Mouse (Mus musculus) left cerebral cortex, adult 9 months (tissue): ENCODE measurements around the gene Ism2.
"Not testable (repeated sequence)": the region's sequence is repeated elsewhere in the genome, so short reads cannot be mapped to it uniquely, and the experiment has no call there.

Experiments used
- DNase-seq, 2 experiments: peaks; one replicate each; pipeline ENCODE4 v3.0.0; 2022; ENCODE audit warnings: low spot score in 2 of 2

Gene Ism2

GRCm38 (mm10) chr12:87289100-87289499, 10.4 kb downstream of the Ism2 start:
- DNase-seq = no peak

- no peak for DNase-seq
Measured at GRCm38 (mm10) chr12:87284726-87285125, 14.8 kb downstream of the Ism2 start.

GRCm38 (mm10) chr12:87284268-87284667, 15.2 kb downstream of the Ism2 start:
- DNase-seq = no peak

- no peak for DNase-seq
Measured at GRCm38 (mm10) chr12:87283706-87284105, 15.8 kb downstream of the Ism2 start.

- DNase-seq = no peak
Measured at GRCm38 (mm10) chr12:87282743-87283142, 16.8 kb downstream of the Ism2 start.

GRCm38 (mm10) chr12:87281766-87282165, 17.7 kb downstream of the Ism2 start:
- no peak for DNase-seq

GRCm38 (mm10) chr12:87279879-87280278, 19.6 kb downstream of the Ism2 start:
- DNase-seq = no peak

GRCm38 (mm10) chr12:87279350-87279749, 20.2 kb downstream of the Ism2 start:
- no peak for DNase-seq

- no peak for DNase-seq
Measured at GRCm38 (mm10) chr12:87278118-87278730, 21.3 kb downstream of the Ism2 start.

GRCm38 (mm10) chr12:87277251-87277650, 22.3 kb downstream of the Ism2 start:
- not testable (repeated sequence) for DNase-seq

GRCm38 (mm10) chr12:87274853-87275831, 24.4 kb downstream of the Ism2 start:
- no peak for DNase-seq

GRCm38 (mm10) chr12:87267682-87268081, 31.8 kb downstream of the Ism2 start:
- DNase-seq = no peak

GRCm38 (mm10) chr12:87266827-87267603, 32.5 kb downstream of the Ism2 start:
- DNase-seq = no peak

GRCm38 (mm10) chr12:87266108-87266826, 33.2 kb downstream of the Ism2 start, which contains the start of the genes Vipas39 and Ahsa1:
Gene Vipas39, minus strand, starts transcription at chr12:87266256.
Gene Ahsa1, plus strand, starts transcription at chr12:87266479.
- DNase-seq = peak; percentile 93 to 95

GRCm38 (mm10) chr12:87265444-87265843, 34.1 kb downstream of the Ism2 start:
- DNase-seq = no peak

- no peak for DNase-seq
Measured at GRCm38 (mm10) chr12:87260562-87260961, 38.9 kb downstream of the Ism2 start.

- DNase-seq = no peak
Measured at GRCm38 (mm10) chr12:87256629-87257028, 42.9 kb downstream of the Ism2 start.

GRCm38 (mm10) chr12:87253878-87254277, 45.6 kb downstream of the Ism2 start:
- no peak for DNase-seq

GRCm38 (mm10) chr12:87250161-87250560, 49.3 kb downstream of the Ism2 start:
- no peak for DNase-seq

- no peak for DNase-seq
Measured at GRCm38 (mm10) chr12:87238632-87239031, 60.9 kb downstream of the Ism2 start, which contains the start of gene Noxred1. Gene Noxred1, minus strand, starts transcription at chr12:87238732.

- no peak for DNase-seq
Measured at GRCm38 (mm10) chr12:87236882-87237483, 62.5 kb downstream of the Ism2 start.
